Mouse (Mus musculus) bone marrow, adult 2 months (tissue): ENCODE results near the gene St8sia1.

ENCODE experiments used
- CTCF ChIP-seq: fragments of 200-500 bp; IDR thresholded peaks from 2 replicates; pipeline ENCODE4 v1.5.1; 2011; ENCODE audit warnings: low read length, control low read depth; ENCODE audit not compliant: control insufficient read depth, insufficient read depth
- POLR2A ChIP-seq: fragments of 200-500 bp; IDR thresholded peaks from 2 replicates; pipeline ENCODE4 v1.6.1; 2011; ENCODE audit warnings: low read depth, mild to moderate bottlenecking, control low read depth, low read length, borderline replicate concordance; ENCODE audit not compliant: control insufficient read depth

GRCm38 (mm10) chr6:142804402-142804801 lies 159.8 kb downstream of the St8sia1 start, which contains the start of gene Sult6b2:
- no peak for TF ChIP-seq CTCF
- TF ChIP-seq POLR2A = no peak
